Mouse (Mus musculus) erythroblast, embryonic 14.5 days (primary cell): ENCODE results near the gene Hoxc10. TPM values are rescaled to one million over a fixed set of nuclear protein-coding genes. Genes with fewer than 3 reads are reported as not detected.

ENCODE experiments used
- H3K27me3 ChIP-seq: 2 replicates; pipeline ENCODE4 v1.6.1; 2012; ENCODE audit warnings: inconsistent platforms; ENCODE audit not compliant: control insufficient read depth
- H3K36me3 ChIP-seq: 2 replicates; pipeline ENCODE4 v1.6.1; 2012; ENCODE audit warnings: mild to moderate bottlenecking, inconsistent platforms; ENCODE audit not compliant: control insufficient read depth
- H3K4me1 ChIP-seq: 2 replicates; pipeline ENCODE4 v1.6.1; 2012; ENCODE audit warnings: inconsistent platforms; ENCODE audit not compliant: control insufficient read depth
- H3K4me3 ChIP-seq: replicated peaks from 2 replicates; pipeline ENCODE3; 2012; ENCODE audit warnings: moderate library complexity, mild to moderate bottlenecking, inconsistent platforms
- H3K9me3 ChIP-seq: 2 replicates; pipeline ENCODE4 v1.6.1; 2012; ENCODE audit warnings: low read length, inconsistent platforms, mixed read lengths; ENCODE audit not compliant: control insufficient read depth
- GATA1 ChIP-seq: IDR thresholded peaks from 2 replicates; pipeline ENCODE4 v1.6.1; 2012; ENCODE audit warnings: low read length, inconsistent platforms, mixed read lengths
- TAL1 ChIP-seq: IDR thresholded peaks from 3 replicates; pipeline ENCODE4 v1.6.1; 2012; ENCODE audit warnings: low read length, inconsistent platforms, mixed read lengths
- polyA plus RNA-seq: library from polyadenylated mRNA; stranded (reverse); fragments of >175 nt; gene quantifications from 2 replicates; pipeline ENCODE4 v1.2.3, GENCODE M21; 2012

Hoxc10 gene
- polyA plus RNA-seq, 1 experiment = not detected

- Histone ChIP-seq H3K36me3 (no peaks in the 10 kb centered on the region), H3K27me3 (peaks cover 100% of the 10 kb centered on the region), H3K4me1 (no peaks in the 10 kb centered on the region), H3K9me3 (peaks cover 7% of the 10 kb centered on the region; the same call in 1 of the 2 replicates), H3K4me3 (no peak overlapping the region)
- TF ChIP-seq GATA1 = no peak
- no peak for TF ChIP-seq TAL1
These were observed 14.3 kb downstream of the Hoxc10 start for GRCm38 (mm10) chr15:102980912-102981311.

GRCm38 (mm10) chr15:102981379-102982288 is 15.0 kb downstream of the Hoxc10 start:
- TF ChIP-seq GATA1 (no peak), TAL1 (no peak)
- Histone ChIP-seq H3K9me3 (peaks cover 7% of the 10 kb centered on the region; the same call in 1 of the 2 replicates), H3K27me3 (peaks cover 100% of the 10 kb centered on the region), H3K4me3 (no peak overlapping the region), H3K4me1 (no peaks in the 10 kb centered on the region), H3K36me3 (no peaks in the 10 kb centered on the region)

- no peak for TF ChIP-seq GATA1
- TF ChIP-seq TAL1 = no peak
- no peaks in the 10 kb centered on the region for H3K4me1 ChIP-seq
These were observed 17.1 kb downstream of the Hoxc10 start for GRCm38 (mm10) chr15:102983716-102984115.

GRCm38 (mm10) chr15:102984521-102984920 is 17.9 kb downstream of the Hoxc10 start:
- Histone ChIP-seq H3K4me1 (no peaks in the 10 kb centered on the region), H3K27me3 (peaks cover 100% of the 10 kb centered on the region)

More at GRCm38 (mm10) chr15:102983716-102984115, 17.1 kb downstream of the Hoxc10 start:
- Histone ChIP-seq H3K9me3 (peaks cover 7% of the 10 kb centered on the region; the same call in 1 of the 2 replicates), H3K4me3 (no peak overlapping the region), H3K27me3 (peaks cover 100% of the 10 kb centered on the region), H3K36me3 (no peaks in the 10 kb centered on the region)

GRCm38 (mm10) chr15:102984925-102985324 is 18.3 kb downstream of the Hoxc10 start:
- Histone ChIP-seq H3K4me3 (no peak overlapping the region), H3K9me3 (peaks cover 7% of the 10 kb centered on the region; the same call in 1 of the 2 replicates), H3K27me3 (peaks cover 100% of the 10 kb centered on the region), H3K36me3 (no peaks in the 10 kb centered on the region), H3K4me1 (no peaks in the 10 kb centered on the region)
- TF ChIP-seq TAL1 = no peak
- TF ChIP-seq GATA1 = no peak

More at GRCm38 (mm10) chr15:102984521-102984920, 17.9 kb downstream of the Hoxc10 start:
- TF ChIP-seq TAL1 (no peak), GATA1 (no peak)
- peaks cover 7% of the 10 kb centered on the region; the same call in 1 of the 2 replicates for H3K9me3 ChIP-seq
- no peaks in the 10 kb centered on the region for H3K36me3 ChIP-seq
- no peak overlapping the region for H3K4me3 ChIP-seq

- Histone ChIP-seq H3K4me3 (no peak overlapping the region), H3K27me3 (peaks cover 100% of the 10 kb centered on the region), H3K4me1 (no peaks in the 10 kb centered on the region), H3K9me3 (no peaks in the 10 kb centered on the region), H3K36me3 (no peaks in the 10 kb centered on the region)
- TF ChIP-seq GATA1 = no peak
- TF ChIP-seq TAL1 = no peak
These were observed 20.7 kb downstream of the Hoxc10 start for GRCm38 (mm10) chr15:102987124-102987833.

GRCm38 (mm10) chr15:102988078-102988477 is 21.5 kb downstream of the Hoxc10 start:
- Histone ChIP-seq H3K4me1 (no peaks in the 10 kb centered on the region), H3K4me3 (no peak overlapping the region), H3K27me3 (peaks cover 100% of the 10 kb centered on the region), H3K9me3 (no peaks in the 10 kb centered on the region), H3K36me3 (no peaks in the 10 kb centered on the region)
- TF ChIP-seq GATA1 (no peak), TAL1 (no peak)

GRCm38 (mm10) chr15:102990461-102991397 is 24.1 kb downstream of the Hoxc10 start, which contains the start of gene Hoxc8:
Gene Hoxc8 (plus strand): TSS chr15:102990607.
- no peaks in the 10 kb centered on the region for H3K4me1 ChIP-seq
- no peak within 1 kb of the TSS for H3K4me3 ChIP-seq
- no peak for TF ChIP-seq GATA1
- no peaks in the 10 kb centered on the region for H3K9me3 ChIP-seq
- peaks cover 100% of the 10 kb centered on the region for H3K27me3 ChIP-seq
- no peaks in the 10 kb centered on the region for H3K36me3 ChIP-seq
